ENCODE assay signal across 8 mouse cellular contexts in the genomic region with DNA sequence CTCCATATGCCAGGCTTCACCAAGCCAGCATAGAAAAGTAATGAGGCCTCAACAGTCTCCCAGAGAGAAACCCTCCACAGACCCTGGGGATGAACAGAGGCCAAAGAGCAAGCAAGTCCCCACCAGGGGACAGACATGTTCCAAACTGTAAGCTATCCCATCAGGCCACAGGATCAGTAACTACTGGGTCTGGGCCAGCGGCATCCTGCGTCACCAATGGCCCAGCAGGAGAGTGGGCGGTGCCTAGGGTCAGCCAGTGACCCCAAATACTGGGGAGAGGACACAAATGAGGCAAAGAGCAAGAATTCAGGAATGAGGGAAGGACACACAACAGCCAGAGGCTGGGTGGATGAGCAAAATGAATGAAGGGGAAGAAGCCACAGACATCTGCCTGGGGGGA. TPM values are rescaled to one million over a fixed set of nuclear protein-coding genes. Genes with fewer than 3 reads are reported as not detected.
DNase-seq lines count a peak whose midpoint lies in the region; ATAC-seq lines count a peak whose summit lies in the region.

No protein-coding gene starts in this region.

- H3K27me3 ChIP-seq in kidney, embryonic 16.5 days (ENCODE audit: insufficient read depth, low read length), result no peaks in the 10 kb centered on the region
- H3K27me3 ChIP-seq in midbrain, embryonic 13.5 days, result no peaks in the 10 kb centered on the region

- H3K9me3 ChIP-seq in kidney, embryonic 16.5 days (ENCODE audit: low read length), result no peaks in the 10 kb centered on the region
- no peaks in the 10 kb centered on the region for H3K9me3 ChIP-seq in midbrain, embryonic 13.5 days

- ATAC-seq in kidney, embryonic 16.5 days (ENCODE audit: low FRiP score, low TSS enrichment), result no peak
- ATAC-seq in midbrain, embryonic 13.5 days, result peak; percentile 19; the same call in 1 of the 2 replicates

- 42% methylated on average over 3 of the region's 3 CpGs for WGBS in kidney, embryonic 16.5 days
- WGBS in midbrain, embryonic 13.5 days, result 41% methylated on average over 3 of the region's 3 CpGs

- DNase-seq in kidney, adult 18-20 months, result peak; percentile 77
- peak; percentile 40 for DNase-seq in heart, adult 8-10 months (ENCODE audit: low spot score)
- peak; percentile 78 for DNase-seq in kidney, postnatal 14 days
- no peak for DNase-seq in thymus, postnatal 36 days
- no peak for DNase-seq in cerebellum, postnatal 36 days
- DNase-seq in urinary bladder, postnatal 14 days (ENCODE audit: low spot score), result no peak

- H3K4me2 ChIP-seq in kidney, embryonic 16.5 days (replicated peaks; ENCODE audit: low read depth, low read length), result no peak overlapping the region
- H3K4me2 ChIP-seq in midbrain, embryonic 13.5 days (replicated peaks), result no peak overlapping the region

- no peak overlapping the region for H3K27ac ChIP-seq in kidney, embryonic 16.5 days (ENCODE audit: low read length)
- peak overlapping the region; percentile 44; the same call in 1 of the 2 replicates for H3K27ac ChIP-seq in midbrain, embryonic 13.5 days

- peaks cover 16% of the 10 kb centered on the region for H3K36me3 ChIP-seq in kidney, embryonic 16.5 days (ENCODE audit: insufficient read depth, low read length)
- peaks cover 23% of the 10 kb centered on the region for H3K36me3 ChIP-seq in midbrain, embryonic 13.5 days

- H3K9ac ChIP-seq in kidney, embryonic 16.5 days (replicated peaks; ENCODE audit: low read length), result no peak overlapping the region
- H3K9ac ChIP-seq in midbrain, embryonic 13.5 days (replicated peaks), result no peak overlapping the region

- no peak overlapping the region for H3K4me3 ChIP-seq in kidney, embryonic 16.5 days (ENCODE audit: low read length)
- H3K4me3 ChIP-seq in midbrain, embryonic 13.5 days (replicated peaks), result no peak overlapping the region

- H3K4me1 ChIP-seq in kidney, embryonic 16.5 days (ENCODE audit: insufficient read depth, low read length), result peaks cover 42% of the 10 kb centered on the region
- H3K4me1 ChIP-seq in midbrain, embryonic 13.5 days (replicated peaks), result peaks cover 63% of the 10 kb centered on the region

RNA-seq across cellular contexts. Expression of a gene that starts 55.8 kb away (rescaled TPM):
- 25.9 and 27.5 TPM in 2 replicates for polyA plus RNA-seq in kidney, embryonic 16.5 days (2015; fragmentation: Nextera tagmentation; extraction: Ambion mirVana)
- 10 to 100 TPM; 81.6 to 92.4 (median 84.5) TPM for total RNA-seq in heart, adult 8-10 months (2022)
- 20.2 and 22.6 TPM in 2 replicates for polyA plus RNA-seq in midbrain, embryonic 13.5 days (2015; fragmentation: Nextera tagmentation; extraction: Ambion mirVana)

Comparison
In these comparisons a context has a peak if more than half of its experiments do, and no peak if none do; other contexts are left out.
1. DNase-seq: peak in kidney, adult 18-20 months (single experiment), heart, adult 8-10 months (single experiment) and kidney, postnatal 14 days (single experiment); none in thymus, postnatal 36 days (0 of 2), cerebellum, postnatal 36 days (0 of 2) and urinary bladder, postnatal 14 days (single experiment).